Mouse (Mus musculus) C2C12 (cell line): Measurements from ENCODE around the gene Pcgf6.

Experiments used
- CEBPB ChIP-seq: IDR thresholded peaks from one replicate; pipeline ENCODE4 v1.6.1; 2011; ENCODE audit warnings: low read depth, mild to moderate bottlenecking, control low read depth, moderate library complexity
- CTCF ChIP-seq: IDR thresholded peaks from one replicate; pipeline ENCODE4 v1.5.1; 2011; ENCODE audit not compliant: control insufficient read depth, insufficient read depth, insufficient read length
- MYOG ChIP-seq: IDR thresholded peaks from one replicate; pipeline ENCODE4 v1.6.1; 2011; ENCODE audit not compliant: control insufficient read depth, insufficient read length; ENCODE audit errors: extremely low read depth
- USF1 ChIP-seq: IDR thresholded peaks from one replicate; pipeline ENCODE4 v1.6.1; 2011; ENCODE audit warnings: low read depth, mild to moderate bottlenecking, control low read depth, moderate library complexity

DNA sequence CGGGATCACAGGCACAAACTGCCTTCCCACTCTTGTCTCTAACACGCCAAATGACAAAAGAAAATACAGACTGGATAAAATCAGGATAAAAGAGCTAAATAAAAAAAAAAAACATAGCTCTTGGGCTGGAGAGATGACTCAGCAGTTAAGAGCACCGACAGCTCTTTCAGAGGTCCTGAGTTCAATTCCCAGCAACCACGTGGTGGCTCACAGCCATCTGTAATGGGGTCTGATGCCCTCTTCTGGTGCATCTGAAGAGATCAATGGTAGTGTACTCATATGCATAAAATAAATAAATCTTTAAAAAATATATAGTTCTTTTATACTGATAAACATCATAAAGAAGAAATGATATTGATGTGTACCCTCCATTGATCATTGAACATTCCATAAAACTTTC lies 2.2 kb upstream of the Pcgf6 start:
- TF ChIP-seq CTCF (no peak), MYOG (no peak), CEBPB (no peak), USF1 (no peak)
